ENCODE assay signal across 14 mouse cellular contexts in genomic region chr11:119500011-119500410, GRCm38 (mm10). TPM values are rescaled to one million over a fixed set of nuclear protein-coding genes. Genes with fewer than 3 reads are reported as not detected.
"Had no signal": no experiment of that assay in that cellular context is flagged by ENCODE, and none has a peak within 500 bp of the region (broad histone marks: within the 10 kb centered on the region; RNA-seq: fewer than 3 reads in every experiment).

No protein-coding gene starts in this region.

- DNase-seq: lung, adult 18-20 months; lung, embryonic 14.5 days; lung, postnatal 10 days; midbrain, embryonic 14.5 days; right cerebral cortex, postnatal 14 days; right cerebral cortex, postnatal 4 days; spleen, adult 18-20 months; thymus, adult 18-20 months; thymus, postnatal 14 days; thymus, postnatal 36 days had no signal

- ATAC-seq: midbrain, embryonic 16.5 days had no signal

RNA-seq across cellular contexts. Expression of gene Nptx1, which starts 47.5 kb away (rescaled TPM):
- total RNA-seq: megakaryocyte, adult 5-6 weeks; megakaryocyte-erythroid progenitor cell, adult 5-6 weeks; neutrophil, adult 5-6 weeks had no signal
